ENCODE assay signal across 14 mouse cellular contexts in genomic region chr9:61982940-61983620, GRCm38 (mm10). TPM values are rescaled to one million over a fixed set of nuclear protein-coding genes. Genes with fewer than 3 reads are reported as not detected.
DNase-seq lines count a peak whose midpoint lies in the region; ATAC-seq and TF ChIP-seq lines count a peak whose summit lies in the region.
"Had no signal": no experiment of that assay in that cellular context is flagged by ENCODE, and none has a peak within 500 bp of the region (broad histone marks: within the 10 kb centered on the region; RNA-seq: fewer than 3 reads in every experiment).

No protein-coding gene starts in this region.

- peak; percentile 61 for ATAC-seq in intestine, embryonic 15.5 days
- ATAC-seq in hindbrain, embryonic 11.5 days (ENCODE audit: low FRiP score) = no peak
- ATAC-seq: forebrain, embryonic 14.5 days had no signal

- no peak for TF ChIP-seq EP300 in MEL (IDR thresholded peaks at IDR 0.05; ENCODE audit: low read depth in 1 of 2, low read length in 2 of 2)

- no peak for TF ChIP-seq CTCF in MEL (IDR thresholded peaks at IDR 0.05 in 2 of 3, conservative IDR thresholded peaks at IDR 0.05 in 1 of 3; ENCODE audit: control insufficient read depth in 1 of 3, insufficient read depth in 1 of 3, low read depth in 2 of 3, low read length in 3 of 3, poor library complexity in 1 of 3, severe bottlenecking in 1 of 3)
- no peak for TF ChIP-seq CTCF in layer of hippocampus, adult 2 months (conservative IDR thresholded peaks at IDR 0.05)

- 81% methylated on average over 7 of the region's 7 CpGs for whole genome bisulfite sequencing in intestine, embryonic 15.5 days
- 86% methylated on average over 7 of the region's 7 CpGs for WGBS in hindbrain, embryonic 11.5 days

- no peak overlapping the region for H3K4me2 ChIP-seq in intestine, embryonic 15.5 days (replicated peaks)
- H3K4me2 ChIP-seq in hindbrain, embryonic 11.5 days (replicated peaks; ENCODE audit: low read depth, low read length) = no peak overlapping the region
- H3K4me2 ChIP-seq: embryonic facial prominence, embryonic 12.5 days; hindbrain, embryonic 13.5 days had no signal

- peak; percentile 93 for DNase-seq in heart, adult 11 months
- DNase-seq in heart, postnatal 36 days = no peak
- peak; percentile 70 for DNase-seq in MEL (ENCODE audit: low read depth, low spot score)
- peak; percentile 21 to 39 for DNase-seq in thymus, adult 18-20 months
- no peak for DNase-seq in hindbrain, embryonic 11.5 days (ENCODE audit: low spot score)
- no peak for DNase-seq in kidney, adult 9 months
- DNase-seq in layer of hippocampus, adult 2 months (ENCODE audit: low spot score in 2 of 2) = no peak
- DNase-seq: cerebellum, adult 11 months; kidney, postnatal 25 days had no signal

- intact Hi-C loops in heart, postnatal 36 days (cut with DNase I) = no loop called here

- no peaks in the 10 kb centered on the region for H3K36me3 ChIP-seq in MEL (ENCODE audit: control insufficient read depth in 1 of 2, insufficient read depth in 2 of 2, low read length in 2 of 2)
- no peaks in the 10 kb centered on the region for H3K36me3 ChIP-seq in intestine, embryonic 15.5 days
- H3K36me3 ChIP-seq in hindbrain, embryonic 11.5 days (ENCODE audit: control insufficient read depth, insufficient read depth, low read length) = no peaks in the 10 kb centered on the region
- H3K36me3 ChIP-seq: embryonic facial prominence, embryonic 12.5 days; heart, embryonic 10.5 days; hindbrain, embryonic 13.5 days had no signal

- no peak for TF ChIP-seq RAD21 in MEL (IDR thresholded peaks at IDR 0.05; ENCODE audit: low read depth, low read length)

- no peak overlapping the region for H3K27ac ChIP-seq in MEL (ENCODE audit: control insufficient read depth, low read depth, low read length)
- H3K27ac ChIP-seq in intestine, embryonic 15.5 days = no peak overlapping the region
- H3K27ac ChIP-seq in hindbrain, embryonic 11.5 days (ENCODE audit: low read depth, low read length) = no peak overlapping the region
- H3K27ac ChIP-seq in layer of hippocampus, adult 2 months = no peak overlapping the region
- H3K27ac ChIP-seq: embryonic facial prominence, embryonic 12.5 days; heart, embryonic 10.5 days; hindbrain, embryonic 13.5 days had no signal

- no peaks in the 10 kb centered on the region for H3K9me3 ChIP-seq in MEL (replicated peaks; ENCODE audit: insufficient read depth, low read length)
- no peaks in the 10 kb centered on the region for H3K9me3 ChIP-seq in intestine, embryonic 15.5 days
- H3K9me3 ChIP-seq in hindbrain, embryonic 11.5 days (ENCODE audit: control insufficient read depth, low read length) = no peaks in the 10 kb centered on the region
- H3K9me3 ChIP-seq: heart, embryonic 10.5 days; hindbrain, embryonic 13.5 days had no signal

- TF ChIP-seq POLR2A in MEL (IDR thresholded peaks at IDR 0.05; ENCODE audit: control insufficient read depth in 1 of 2, insufficient read depth in 1 of 2, low read depth in 1 of 2, low read length in 2 of 2, poor library complexity in 1 of 2) = no peak

- H3K4me3 ChIP-seq in MEL (ENCODE audit: control insufficient read depth in 1 of 2, insufficient read depth in 1 of 2, low read depth in 2 of 2, low read length in 2 of 2) = no peak overlapping the region
- H3K4me3 ChIP-seq in intestine, embryonic 15.5 days (replicated peaks) = no peak overlapping the region
- H3K4me3 ChIP-seq in hindbrain, embryonic 11.5 days (ENCODE audit: low read depth, low read length) = no peak overlapping the region
- no peak overlapping the region for H3K4me3 ChIP-seq in layer of hippocampus, adult 2 months
- H3K4me3 ChIP-seq: embryonic facial prominence, embryonic 12.5 days; heart, embryonic 10.5 days; hindbrain, embryonic 13.5 days had no signal

- H3K4me1 ChIP-seq in MEL (ENCODE audit: control insufficient read depth in 1 of 2, insufficient read depth in 2 of 2, low read length in 2 of 2) = peaks cover 0 to 7% of the 10 kb centered on the region in 2 experiments; a peak in 2 of 4 replicates
- H3K4me1 ChIP-seq in intestine, embryonic 15.5 days (replicated peaks) = no peaks in the 10 kb centered on the region
- no peaks in the 10 kb centered on the region for H3K4me1 ChIP-seq in hindbrain, embryonic 11.5 days (replicated peaks; ENCODE audit: control insufficient read depth, insufficient read depth, low read length)
- H3K4me1 ChIP-seq: embryonic facial prominence, embryonic 12.5 days; heart, embryonic 10.5 days had no signal

- H3K9ac ChIP-seq in MEL (ENCODE audit: control insufficient read depth, low read depth, low read length, poor library complexity, severe bottlenecking) = no peak overlapping the region
- H3K9ac ChIP-seq in intestine, embryonic 15.5 days = no peak overlapping the region
- no peak overlapping the region for H3K9ac ChIP-seq in hindbrain, embryonic 11.5 days (ENCODE audit: low read depth, low read length)
- H3K9ac ChIP-seq: embryonic facial prominence, embryonic 12.5 days; hindbrain, embryonic 13.5 days had no signal

- peaks cover 0 to 5% of the 10 kb centered on the region in 2 experiments; a peak in 2 of 4 replicates for H3K27me3 ChIP-seq in MEL (ENCODE audit: control insufficient read depth in 1 of 2, insufficient read depth in 2 of 2, low read length in 2 of 2)
- no peaks in the 10 kb centered on the region for H3K27me3 ChIP-seq in intestine, embryonic 15.5 days (replicated peaks)
- H3K27me3 ChIP-seq in hindbrain, embryonic 11.5 days (ENCODE audit: control insufficient read depth, insufficient read depth, low read length) = no peaks in the 10 kb centered on the region
- H3K27me3 ChIP-seq: embryonic facial prominence, embryonic 12.5 days; hindbrain, embryonic 13.5 days had no signal

- H3K79me2 ChIP-seq in MEL (ENCODE audit: control insufficient read depth, insufficient read depth, low read length, poor library complexity) = no peaks in the 10 kb centered on the region

TF ChIP-seq in MEL, 35 proteins besides CTCF, POLR2A, EP300 and RAD21:
- no peak for TF ChIP-seq ZC3H11A (IDR thresholded peaks at IDR 0.05; ENCODE audit: low read depth, low read length)
- TF ChIP-seq ELF1 (IDR thresholded peaks at IDR 0.05; ENCODE audit: low read depth, low read length) = peak; percentile 30; the same call in 1 of the 2 replicates

RNA-seq across cellular contexts. Expression of gene Kif23, which starts 36.5 kb away (rescaled TPM):
- total RNA-seq in heart, postnatal 36 days (2021) = 1 to 10 TPM; 1.7 to 2.4 TPM
- 37.5 and 54.3 TPM in 2 replicates for total RNA-seq in MEL (2012; rRNA removed)
- 100 to 1,000 TPM in 1 of 2 experiments, not detected in 1; 100 TPM for polyA plus RNA-seq in MEL (2012; ENCODE audit: insufficient read depth in 1 of 2, insufficient read length in 2 of 2, low read depth in 1 of 2, low replicate concordance in 2 of 2, missing spikeins in 1 of 2)
- 83.2 and 92.6 TPM in 2 replicates for polyA plus RNA-seq in intestine, embryonic 15.5 days (2015; fragmentation: Nextera tagmentation; extraction: Ambion mirVana)
- 97.2 and 100 TPM in 2 replicates for polyA plus RNA-seq in hindbrain, embryonic 11.5 days (2014; fragmentation: Nextera tagmentation; extraction: Ambion mirVana)
- total RNA-seq in layer of hippocampus, adult 2 months (2021) = 1 to 10 TPM; 1.5 to 3.9 TPM

RNA-seq across cellular contexts. Expression of gene Paqr5, which starts 43.6 kb away (rescaled TPM):
- total RNA-seq in heart, postnatal 36 days (2021) = not detected
- not detected in 2 replicates for total RNA-seq in MEL (2012; rRNA removed)
- polyA plus RNA-seq in MEL (2012; ENCODE audit: insufficient read depth in 1 of 2, insufficient read length in 2 of 2, low read depth in 1 of 2, low replicate concordance in 2 of 2, missing spikeins in 1 of 2) = under 1 TPM in 1 of 2 experiments, not detected in 1; 0.04 TPM
- 7.6 and 9.6 TPM in 2 replicates for polyA plus RNA-seq in intestine, embryonic 15.5 days (2015; fragmentation: Nextera tagmentation; extraction: Ambion mirVana)
- polyA plus RNA-seq in hindbrain, embryonic 11.5 days (2014; fragmentation: Nextera tagmentation; extraction: Ambion mirVana) = 0.24 and 1.3 TPM in 2 replicates
- 1 to 10 TPM; 3.9 to 6.3 TPM for total RNA-seq in layer of hippocampus, adult 2 months (2021)

Comparison
In these comparisons a context has a peak if more than half of its experiments do, and no peak if none do; other contexts are left out.
1. DNase-seq: peak in heart, adult 11 months (single experiment), MEL (single experiment) and thymus, adult 18-20 months (2 of 2); none in heart, postnatal 36 days (0 of 2), hindbrain, embryonic 11.5 days (single experiment), kidney, adult 9 months (single experiment) and layer of hippocampus, adult 2 months (0 of 2).